Mouse (Mus musculus) skeletal muscle tissue, adult 2 months (tissue): Measurements from ENCODE around the gene Adam22.

ENCODE experiments used
- DNase-seq: peaks from one replicate; pipeline ENCODE4 v3.0.0-alpha.2; 2012; ENCODE audit warnings: low read depth, low spot score

The Adam22 gene

GRCm38 (mm10) chr5:8164773-8165172 lies 203.2 kb downstream of the Adam22 start:
- DNase-seq: no peak

- DNase-seq: no peak
Observed at GRCm38 (mm10) chr5:8151645-8152044, 216.3 kb downstream of the Adam22 start.

GRCm38 (mm10) chr5:8146146-8146545 lies 221.8 kb downstream of the Adam22 start:
- DNase-seq: no peak

GRCm38 (mm10) chr5:8145473-8145872 lies 222.5 kb downstream of the Adam22 start:
- DNase-seq: no peak

GRCm38 (mm10) chr5:8132546-8132945 lies 235.4 kb downstream of the Adam22 start:
- no peak for DNase-seq

- DNase-seq: no peak
Observed at GRCm38 (mm10) chr5:8131918-8132317, 236.0 kb downstream of the Adam22 start.

- DNase-seq: no peak
Observed at GRCm38 (mm10) chr5:8129750-8130149, 238.2 kb downstream of the Adam22 start.

GRCm38 (mm10) chr5:8120926-8121325 lies 247.0 kb downstream of the Adam22 start:
- no peak for DNase-seq

- DNase-seq: no peak
Observed at GRCm38 (mm10) chr5:8120087-8120486, 247.9 kb downstream of the Adam22 start.

- DNase-seq: no peak
Observed at GRCm38 (mm10) chr5:8116561-8117168, 251.3 kb downstream of the Adam22 start.

- DNase-seq: no peak
Observed at GRCm38 (mm10) chr5:8112246-8112645, 255.7 kb downstream of the Adam22 start.

- no peak for DNase-seq
Observed at GRCm38 (mm10) chr5:8111691-8112090, 256.3 kb downstream of the Adam22 start.

GRCm38 (mm10) chr5:8095689-8096088 lies 272.3 kb downstream of the Adam22 start:
- DNase-seq: no peak

GRCm38 (mm10) chr5:8094921-8095320 lies 273.0 kb downstream of the Adam22 start:
- no peak for DNase-seq

GRCm38 (mm10) chr5:8088147-8088546 lies 279.8 kb downstream of the Adam22 start:
- DNase-seq: no peak

- no peak for DNase-seq
Observed at GRCm38 (mm10) chr5:8085661-8086060, 282.3 kb downstream of the Adam22 start.

- DNase-seq: no peak
Observed at GRCm38 (mm10) chr5:8082800-8083509, 285.0 kb downstream of the Adam22 start.

- no peak for DNase-seq
Observed at GRCm38 (mm10) chr5:8077481-8077880, 290.5 kb downstream of the Adam22 start.

- DNase-seq: no peak
Observed at GRCm38 (mm10) chr5:8073901-8074561, 293.9 kb downstream of the Adam22 start.

GRCm38 (mm10) chr5:8073406-8073805 lies 294.6 kb downstream of the Adam22 start:
- no peak for DNase-seq

- DNase-seq: no peak
Observed at GRCm38 (mm10) chr5:8063207-8063606, 304.8 kb downstream of the Adam22 start.

- no peak for DNase-seq
Observed at GRCm38 (mm10) chr5:8062469-8062868, 305.5 kb downstream of the Adam22 start.

- no peak for DNase-seq
Observed at GRCm38 (mm10) chr5:8058056-8058455, 309.9 kb downstream of the Adam22 start.
